Mouse (Mus musculus): ENCODE data around the gene Mybl2. TPM values are rescaled to one million over a fixed set of nuclear protein-coding genes. Genes with fewer than 3 reads are reported as not detected.

Gene Mybl2
- polyA plus RNA-seq, 1 experiment = 59.3 TPM

- 89% methylated on average over 5 of the region's 5 CpGs for WGBS
- H3K4me3 ChIP-seq (replicated peaks; ENCODE audit: control insufficient read depth, low read depth, low read length) = no peak overlapping the region
- no peaks in the 10 kb centered on the region for H3K4me1 ChIP-seq (ENCODE audit: control insufficient read depth, insufficient read depth, low read length)
- TF ChIP-seq POLR2A (IDR thresholded peaks at IDR 0.05; ENCODE audit: borderline replicate concordance, control insufficient read depth, low read depth, low read length) = no peak
- no peak for TF ChIP-seq CTCF (IDR thresholded peaks at IDR 0.05; ENCODE audit: control insufficient read depth, insufficient read depth, low read length)
- no peak overlapping the region for H3K27ac ChIP-seq (ENCODE audit: control insufficient read depth, insufficient read depth, low read depth, low read length, poor library complexity)
These were observed 77.8 kb downstream of the Mybl2 start for GRCm38 (mm10) chr2:163132314-163132713.

Other genes with a start within 250 kb of the Mybl2 start
- 156 and 163 TPM in 2 replicates for gene Srsf6, start 123.2 kb upstream of the Mybl2 start, polyA plus RNA-seq (2011; ENCODE audit: insufficient read depth, insufficient read length, low replicate concordance, missing spikeins)
- 0.47 and 0.52 TPM in 2 replicates for gene L3mbtl1, start 111.2 kb upstream of the Mybl2 start, polyA plus RNA-seq (2011; ENCODE audit: insufficient read depth, insufficient read length, low replicate concordance, missing spikeins)
- gene Sgk2, start 67.4 kb upstream of the Mybl2 start, polyA plus RNA-seq (2011; ENCODE audit: insufficient read depth, insufficient read length, low replicate concordance, missing spikeins) = 0.49 and 1.1 TPM in 2 replicates
- gene Ift52, start 37.3 kb upstream of the Mybl2 start, polyA plus RNA-seq (2011; ENCODE audit: insufficient read depth, insufficient read length, low replicate concordance, missing spikeins) = 11.2 and 16.8 TPM in 2 replicates
- 10.0 TPM in 1 of 2 replicates, not detected in the other for gene Gtsf1l, start 33.2 kb downstream of the Mybl2 start, polyA plus RNA-seq (2011; ENCODE audit: insufficient read depth, insufficient read length, low replicate concordance, missing spikeins)
- gene Tox2, start 148.4 kb downstream of the Mybl2 start, polyA plus RNA-seq (2011; ENCODE audit: insufficient read depth, insufficient read length, low replicate concordance, missing spikeins) = 0.67 and 1.2 TPM in 2 replicates

Data from bone marrow, adult 2 months (tissue).